Mouse (Mus musculus) adrenal gland (tissue): ENCODE data around the gene Mthfd2.

Experiments
- intact Hi-C: fragments of 180-260 bp; cut with DNase I; formaldehyde crosslinking; loops from one replicate; pipeline ENCODE4 v1.15.1; 2025

Gene Mthfd2

DNA sequence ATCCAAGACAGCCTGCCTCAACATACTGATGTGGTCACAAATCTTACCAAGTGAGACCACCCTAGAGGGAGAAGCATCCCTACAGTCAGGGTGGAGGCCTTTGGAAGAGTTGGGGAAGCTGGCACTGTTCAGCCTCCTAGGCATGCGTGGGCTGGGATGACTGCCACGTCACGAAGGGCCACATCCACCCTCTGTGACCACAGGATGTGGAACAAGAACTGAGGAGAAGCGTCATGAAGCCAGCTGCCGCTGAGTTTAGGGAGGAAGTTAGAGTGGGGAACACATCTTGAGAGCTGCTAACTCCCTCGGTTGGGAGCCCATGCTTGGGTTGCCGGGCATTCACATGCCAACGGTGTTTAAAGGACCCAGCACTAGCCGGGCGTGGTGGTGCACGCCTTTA lies 52.0 kb downstream of the Mthfd2 start:
- intact Hi-C loops, result no loop called here

DNA sequence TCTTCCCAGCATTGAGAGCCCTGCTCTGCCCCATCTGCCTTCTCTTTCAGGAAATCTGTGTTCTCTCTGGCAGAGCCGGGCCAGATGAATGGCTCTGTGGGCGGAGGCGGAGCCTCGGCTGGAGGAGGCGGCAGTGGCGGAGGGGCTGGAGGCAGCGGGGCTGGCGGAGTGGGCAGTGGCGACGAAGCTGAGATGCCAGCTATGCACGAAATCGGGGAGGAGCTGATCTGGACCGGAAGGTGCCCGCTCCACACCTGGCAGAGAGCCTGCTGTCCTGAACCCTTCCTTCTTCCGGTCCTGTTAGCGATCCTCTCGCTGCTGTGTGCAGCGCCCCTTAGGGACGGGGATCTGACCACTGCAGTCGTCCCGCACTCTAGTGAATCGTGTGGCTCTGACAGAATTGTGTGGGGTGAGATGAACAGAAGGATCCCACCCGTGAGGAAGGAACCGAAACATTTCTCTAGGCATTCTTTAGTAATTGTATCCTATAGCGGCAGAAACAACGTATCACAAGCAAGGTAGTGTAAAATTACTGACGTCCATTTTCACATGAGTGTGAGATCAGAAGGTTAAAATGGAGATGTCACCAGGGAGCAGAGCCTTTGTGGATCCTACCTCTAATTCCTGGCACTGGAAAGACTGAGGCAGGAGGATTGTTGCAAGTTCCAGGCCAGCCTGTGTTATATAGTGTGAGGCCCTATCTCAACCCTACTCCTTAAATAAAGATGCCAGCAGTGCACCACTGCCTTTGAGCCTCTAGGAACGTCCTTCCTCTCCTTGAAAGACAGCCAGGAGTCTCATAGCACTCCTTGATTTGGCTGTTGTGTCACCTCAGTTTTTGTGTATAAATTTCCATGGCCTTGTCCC lies 57.3 kb downstream of the Mthfd2 start:
- intact Hi-C loops, result loop anchor here (5.0 kb wide), 2 partner anchors 46 to 106 kb away; no protein-coding TSS in a partner anchor

DNA sequence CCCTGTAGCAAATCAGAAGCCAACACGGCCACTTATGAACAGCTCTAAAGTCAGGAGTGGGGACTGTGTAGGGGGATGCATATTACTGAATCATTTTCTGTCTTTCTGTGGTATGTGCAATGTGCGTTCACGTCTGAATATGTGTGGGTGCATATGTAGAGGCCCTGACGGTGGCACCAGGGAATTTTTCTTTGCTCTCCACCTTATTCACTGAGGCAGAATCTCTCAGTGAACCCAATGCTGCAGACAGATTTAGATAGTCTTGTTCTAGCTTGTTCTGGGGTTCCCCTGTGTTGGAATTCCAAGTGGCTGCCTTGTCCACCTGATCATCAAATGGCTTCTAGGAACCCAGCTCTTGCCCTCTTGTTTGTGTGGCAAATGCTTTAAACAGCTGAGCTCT lies 58.1 kb downstream of the Mthfd2 start:
- intact Hi-C loops, result loop anchor here (5.0 kb wide), 2 partner anchors 45 to 105 kb away; no protein-coding TSS in a partner anchor

DNA sequence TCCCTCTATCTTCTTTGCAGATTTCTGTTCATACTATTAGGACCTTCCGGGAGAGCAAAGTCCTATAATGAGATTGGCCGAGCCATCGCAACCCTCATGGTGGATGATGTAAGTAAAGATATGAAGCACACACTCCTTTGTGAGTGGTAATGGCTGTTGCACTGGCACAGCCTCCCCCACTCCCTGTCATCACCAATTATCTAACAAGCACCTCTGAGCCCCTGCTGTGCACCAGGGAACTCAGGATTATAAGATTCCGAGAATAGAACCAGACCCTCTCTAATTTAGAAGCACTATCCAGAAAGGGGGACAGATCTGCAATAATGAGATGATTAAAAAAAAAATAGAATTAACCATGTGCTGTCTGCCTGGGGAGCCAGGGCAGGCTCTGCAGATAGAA lies 60.1 kb downstream of the Mthfd2 start:
- intact Hi-C loops, result loop anchor here (5.0 kb wide), 2 partner anchors 43 to 103 kb away; no protein-coding TSS in a partner anchor

DNA sequence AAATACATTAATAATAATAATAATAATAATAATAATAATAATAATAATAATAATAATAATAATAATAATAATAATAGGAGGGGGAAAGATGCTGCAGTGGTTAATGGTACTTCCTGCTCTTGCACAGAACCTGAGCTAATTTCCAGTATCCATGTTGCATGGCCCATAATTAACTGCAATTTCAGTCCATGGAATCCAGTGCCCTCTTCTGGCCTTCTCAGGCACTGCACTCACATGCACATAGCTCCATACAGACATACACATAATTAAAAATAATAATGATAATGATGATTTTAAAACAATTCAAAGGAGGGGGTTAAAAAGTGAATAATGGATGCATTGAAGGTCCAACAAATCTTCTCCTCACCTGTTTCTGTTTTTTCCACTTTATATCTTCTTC lies 60.5 kb downstream of the Mthfd2 start:
- intact Hi-C loops, result loop anchor here (5.0 kb wide), 2 partner anchors 43 to 103 kb away; no protein-coding TSS in a partner anchor

DNA sequence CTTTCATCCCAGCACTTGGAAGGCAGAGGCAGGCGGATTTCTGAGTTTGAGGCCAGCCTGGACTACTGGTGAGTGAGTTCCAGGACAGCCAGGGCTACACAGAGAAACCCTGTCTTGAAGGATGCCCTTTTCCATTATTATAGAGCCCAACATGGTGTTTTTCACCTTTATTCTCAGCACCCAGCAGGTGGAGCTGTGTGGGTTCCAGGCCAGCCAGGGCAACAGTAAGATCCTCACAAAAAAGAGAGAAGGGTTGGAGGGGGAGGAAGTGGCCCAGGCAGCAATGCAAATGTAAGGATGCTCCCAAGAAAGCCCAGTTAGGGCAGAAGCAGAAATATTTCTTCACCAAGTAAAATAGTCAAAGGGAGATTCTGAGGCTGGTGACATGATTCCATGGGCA lies 61.2 kb downstream of the Mthfd2 start:
- intact Hi-C loops, result no loop called here
